Mouse (Mus musculus) heart, embryonic 11.5 days (tissue): ENCODE data around the gene Gramd4. TPM values are rescaled to one million over a fixed set of nuclear protein-coding genes. Genes with fewer than 3 reads are reported as not detected.

Experiments used
- ATAC-seq: fragments of 200-750 bp; cut with Nextera tagmentation; replicated peaks from 2 replicates; pipeline ENCODE4 v1.8.0; 2017; ENCODE audit warnings: moderate library complexity; ENCODE audit not compliant: insufficient number of reproducible peaks, low FRiP score, low TSS enrichment
- H3K27ac ChIP-seq: fragments of 300-500 bp; sonication (generic); 2 replicates; pipeline ENCODE4 v1.5.1; 2014; ENCODE audit warnings: mild to moderate bottlenecking, low read depth, low read length
- H3K27me3 ChIP-seq: fragments of 300-500 bp; sonication (generic); 2 replicates; pipeline ENCODE4 v1.6.1; 2014; ENCODE audit warnings: mild to moderate bottlenecking, low read length, mixed read lengths; ENCODE audit not compliant: control insufficient read depth, insufficient read depth
- H3K36me3 ChIP-seq: fragments of 300-500 bp; sonication (generic); 2 replicates; pipeline ENCODE4 v1.6.1; 2014; ENCODE audit warnings: mild to moderate bottlenecking, low read length, moderate library complexity, mixed read lengths; ENCODE audit not compliant: control insufficient read depth, insufficient read depth
- H3K4me1 ChIP-seq: fragments of 300-500 bp; sonication (generic); 2 replicates; pipeline ENCODE4 v1.6.1; 2014; ENCODE audit warnings: low read length; ENCODE audit not compliant: control insufficient read depth, insufficient read depth
- H3K4me2 ChIP-seq: fragments of 300-500 bp; sonication (generic); 2 replicates; pipeline ENCODE4 v1.6.1; 2014; ENCODE audit warnings: mild to moderate bottlenecking, moderate library complexity
- H3K4me3 ChIP-seq: fragments of 300-500 bp; sonication (generic); 2 replicates; pipeline ENCODE4 v1.5.1; 2014; ENCODE audit warnings: low read depth, low read length
- H3K9ac ChIP-seq: fragments of 300-500 bp; sonication (generic); 2 replicates; pipeline ENCODE4 v1.6.1; 2014; ENCODE audit warnings: mild to moderate bottlenecking, low read depth, low read length, moderate library complexity
- H3K9me3 ChIP-seq: fragments of 300-500 bp; sonication (generic); replicated peaks from 2 replicates; pipeline ENCODE4 v1.6.1; 2016; ENCODE audit warnings: low read length; ENCODE audit not compliant: control insufficient read depth
- WGBS: fragments of 180-500 bp; shearing (Covaris S2); extraction: QIAGEN DNeasy Blood & Tissue Kit; methylation state at CpG from one replicate; pipeline ENCODE4 v1.1.7; 2014; ENCODE audit not compliant: insufficient replicate concordance; 5-methylcytosine and 5-hydroxymethylcytosine counted together
- polyA plus RNA-seq: library from polyadenylated mRNA; unstranded; fragments of >200 nt; fragmentation: Nextera tagmentation; extraction: Ambion mirVana; gene quantifications from 2 replicates; pipeline ENCODE4 v1.2.1, GENCODE M21; 2014

The Gramd4 gene
- polyA plus RNA-seq, 1 experiment from 2014 or later = 4.9 TPM

GRCm38 (mm10) chr15:86069011-86069791 is 11.7 kb downstream of the Gramd4 start:
- no peaks in the 10 kb centered on the region for H3K36me3 ChIP-seq
- H3K4me3 ChIP-seq = no peak overlapping the region
- no peak overlapping the region for H3K4me2 ChIP-seq
- H3K27ac ChIP-seq = 0 out of 2 replicates have a peak overlapping the region, but pooled peaks have one; percentile 3
- H3K27me3 ChIP-seq = no peaks in the 10 kb centered on the region
- 68% methylated on average over 10 of the region's 10 CpGs for WGBS
- H3K9me3 ChIP-seq = no peaks in the 10 kb centered on the region
- H3K9ac ChIP-seq = no peak overlapping the region
- ATAC-seq = no peak
- H3K4me1 ChIP-seq = peaks cover 43% of the 10 kb centered on the region

- H3K27me3 ChIP-seq = no peaks in the 10 kb centered on the region
- no peak overlapping the region for H3K4me3 ChIP-seq
- H3K9me3 ChIP-seq = no peaks in the 10 kb centered on the region
- H3K9ac ChIP-seq = no peak overlapping the region
- no peak overlapping the region for H3K27ac ChIP-seq
- ATAC-seq = no peak
- H3K4me2 ChIP-seq = no peak overlapping the region
- H3K4me1 ChIP-seq = peaks cover 34% of the 10 kb centered on the region
- 66% methylated on average over 11 of the region's 11 CpGs for WGBS
- no peaks in the 10 kb centered on the region for H3K36me3 ChIP-seq
Measured at GRCm38 (mm10) chr15:86070368-86070767, 12.9 kb downstream of the Gramd4 start.

- WGBS = 58% methylated on average over 1 of the region's 1 CpGs
- H3K9me3 ChIP-seq = no peaks in the 10 kb centered on the region
- no peak for ATAC-seq
- no peak overlapping the region for H3K4me2 ChIP-seq
- no peak overlapping the region for H3K4me3 ChIP-seq
- no peak overlapping the region for H3K27ac ChIP-seq
- no peak overlapping the region for H3K9ac ChIP-seq
- no peaks in the 10 kb centered on the region for H3K36me3 ChIP-seq
- peaks cover 40% of the 10 kb centered on the region for H3K4me1 ChIP-seq
- H3K27me3 ChIP-seq = no peaks in the 10 kb centered on the region
Measured at GRCm38 (mm10) chr15:86071166-86071565, 13.7 kb downstream of the Gramd4 start.

- no peak for ATAC-seq
- H3K4me1 ChIP-seq = peaks cover 44% of the 10 kb centered on the region
- no peak overlapping the region for H3K9ac ChIP-seq
- 82% methylated on average over 16 of the region's 16 CpGs for whole genome bisulfite sequencing
- no peak overlapping the region for H3K4me3 ChIP-seq
- no peak overlapping the region for H3K4me2 ChIP-seq
- no peak overlapping the region for H3K27ac ChIP-seq
- no peaks in the 10 kb centered on the region for H3K27me3 ChIP-seq
- H3K36me3 ChIP-seq = no peaks in the 10 kb centered on the region
- H3K9me3 ChIP-seq = no peaks in the 10 kb centered on the region
Measured at GRCm38 (mm10) chr15:86074171-86074937, 16.9 kb downstream of the Gramd4 start.

- Histone ChIP-seq H3K36me3 (no peaks in the 10 kb centered on the region), H3K27ac (no peak overlapping the region), H3K27me3 (no peaks in the 10 kb centered on the region), H3K4me1 (peaks cover 47% of the 10 kb centered on the region), H3K4me2 (no peak overlapping the region), H3K4me3 (no peak overlapping the region), H3K9ac (no peak overlapping the region), H3K9me3 (no peaks in the 10 kb centered on the region)
- 92% methylated on average over 20 of the region's 20 CpGs for WGBS
- no peak for ATAC-seq
Measured at GRCm38 (mm10) chr15:86075305-86076047, 18.0 kb downstream of the Gramd4 start.

GRCm38 (mm10) chr15:86076048-86076315 is 18.5 kb downstream of the Gramd4 start:
- no peaks in the 10 kb centered on the region for H3K27me3 ChIP-seq
- no peak for ATAC-seq
- no peak overlapping the region for H3K9ac ChIP-seq
- no peaks in the 10 kb centered on the region for H3K36me3 ChIP-seq
- peaks cover 46% of the 10 kb centered on the region for H3K4me1 ChIP-seq
- H3K9me3 ChIP-seq = no peaks in the 10 kb centered on the region
- H3K4me2 ChIP-seq = no peak overlapping the region
- 56% methylated on average over 2 of the region's 2 CpGs for WGBS
- H3K4me3 ChIP-seq = no peak overlapping the region
- H3K27ac ChIP-seq = no peak overlapping the region

GRCm38 (mm10) chr15:86076378-86076777 is 18.9 kb downstream of the Gramd4 start:
- Histone ChIP-seq H3K9me3 (no peaks in the 10 kb centered on the region), H3K27me3 (no peaks in the 10 kb centered on the region), H3K4me2 (no peak overlapping the region), H3K9ac (no peak overlapping the region), H3K36me3 (no peaks in the 10 kb centered on the region), H3K4me1 (peaks cover 50% of the 10 kb centered on the region), H3K4me3 (no peak overlapping the region), H3K27ac (no peak overlapping the region)
- WGBS = 72% methylated on average over 8 of the region's 8 CpGs
- no peak for ATAC-seq

- no peak overlapping the region for H3K27ac ChIP-seq
- no peaks in the 10 kb centered on the region for H3K9me3 ChIP-seq
- H3K4me2 ChIP-seq = no peak overlapping the region
- H3K9ac ChIP-seq = 0 out of 2 replicates have a peak overlapping the region, but pooled peaks have one; percentile 1
- no peak overlapping the region for H3K4me3 ChIP-seq
- H3K27me3 ChIP-seq = no peaks in the 10 kb centered on the region
- H3K36me3 ChIP-seq = no peaks in the 10 kb centered on the region
- 35% methylated on average over 5 of the region's 5 CpGs for WGBS
- H3K4me1 ChIP-seq = peaks cover 62% of the 10 kb centered on the region
- no peak for ATAC-seq
Measured at GRCm38 (mm10) chr15:86077934-86078333, 20.4 kb downstream of the Gramd4 start.
